Mouse (Mus musculus) CH12.LX (cell line): ENCODE results near the gene Olfr429. TPM values are rescaled to one million over a fixed set of nuclear protein-coding genes. Genes with fewer than 3 reads are reported as not detected.
"Not testable (repeated sequence)": the region's sequence is repeated elsewhere in the genome, so short reads cannot be mapped to it uniquely, and the experiment has no call there.

Source experiments
- DNase-seq: peaks from one replicate; pipeline ENCODE4 v3.0.0-alpha.2; 2013; ENCODE audit errors: extremely low read depth
- H3K27ac ChIP-seq: 2 replicates; pipeline ENCODE4 v1.5.1; 2012; ENCODE audit warnings: low read depth, mild to moderate bottlenecking, control low read depth, moderate library complexity; ENCODE audit not compliant: insufficient read depth
- H3K27me3 ChIP-seq: replicated peaks from 2 replicates; pipeline ENCODE3; 2012; ENCODE audit warnings: inconsistent platforms
- H3K36me3 ChIP-seq, 2 experiments: replicated peaks in 1 of 2; 2 replicates each; pipeline versions ENCODE3 to v1.6.1; 2012; ENCODE audit warnings: inconsistent platforms in 1 of 2, low read length in 1 of 2, mild to moderate bottlenecking in 1 of 2, mixed read lengths in 1 of 2, moderate library complexity in 1 of 2; ENCODE audit not compliant: control insufficient read depth in 1 of 2, insufficient read depth in 1 of 2
- H3K4me1 ChIP-seq, 2 experiments: 2 replicates each; pipeline ENCODE4 v1.6.1; 2012; ENCODE audit warnings: inconsistent platforms in 1 of 2, moderate library complexity in 1 of 2; ENCODE audit not compliant: insufficient read depth in 2 of 2, control insufficient read depth in 1 of 2
- H3K4me2 ChIP-seq: 2 replicates; pipeline ENCODE4 v1.6.1; 2012; ENCODE audit warnings: low read depth, mild to moderate bottlenecking, control low read depth; ENCODE audit not compliant: poor library complexity, insufficient read depth, severe bottlenecking
- H3K4me3 ChIP-seq, 3 experiments: fragments of 150-350 bp in 1 of 3; sonication (generic) in 1 of 3; replicated peaks in 1 of 3; 2 replicates each; pipeline versions ENCODE3 to v1.5.1; 2011 to 2012; ENCODE audit warnings: low read depth in 2 of 3, low read length in 2 of 3, mild to moderate bottlenecking in 2 of 3, moderate library complexity in 2 of 3, control low read depth in 1 of 3, improper control_type of control experiment in 1 of 3, inconsistent platforms in 1 of 3, mixed read lengths in 1 of 3; ENCODE audit not compliant: poor library complexity in 1 of 3
- H3K79me2 ChIP-seq: replicated peaks from 2 replicates; pipeline ENCODE4 v1.6.1; 2012; ENCODE audit warnings: mild to moderate bottlenecking, moderate library complexity; ENCODE audit not compliant: control insufficient read depth, poor library complexity, insufficient read depth, severe bottlenecking; ENCODE audit errors: extremely low read depth
- H3K9ac ChIP-seq: 2 replicates; pipeline ENCODE4 v1.6.1; 2012; ENCODE audit warnings: low read depth, mild to moderate bottlenecking, control low read depth, moderate library complexity; ENCODE audit not compliant: insufficient read depth
- H3K9me3 ChIP-seq: replicated peaks from 2 replicates; pipeline ENCODE3; 2012; ENCODE audit warnings: low read length, inconsistent platforms, mixed read lengths
- BHLHE40 ChIP-seq: IDR thresholded peaks from 2 replicates; pipeline ENCODE4 v1.6.1; 2011; ENCODE audit warnings: mild to moderate bottlenecking, low read depth, low read length, improper control_type of control experiment
- CHD1 ChIP-seq: IDR thresholded peaks from 2 replicates; pipeline ENCODE4 v1.6.1; 2012; ENCODE audit warnings: low read depth, low read length, improper control_type of control experiment, inconsistent platforms
- E2F4 ChIP-seq: IDR thresholded peaks from 2 replicates; pipeline ENCODE4 v1.6.1; 2011; ENCODE audit warnings: low read depth, low read length, improper control_type of control experiment; ENCODE audit not compliant: insufficient replicate concordance
- ELF1 ChIP-seq: IDR thresholded peaks from 2 replicates; pipeline ENCODE4 v1.6.1; 2014; ENCODE audit warnings: low read depth, mild to moderate bottlenecking, inconsistent platforms, low read length, improper control_type of control experiment
- EP300 ChIP-seq: IDR thresholded peaks from 2 replicates; pipeline ENCODE4 v1.6.1; 2011; ENCODE audit warnings: low read length, improper control_type of control experiment
- ETS1 ChIP-seq: conservative IDR thresholded peaks from 2 replicates; pipeline ENCODE4 v1.6.1; 2012; ENCODE audit warnings: low read depth, mild to moderate bottlenecking, inconsistent platforms, low read length, improper control_type of control experiment, moderate library complexity
- GABPA ChIP-seq: IDR thresholded peaks from 2 replicates; pipeline ENCODE4 v1.6.1; 2012; ENCODE audit warnings: low read depth, low read length, improper control_type of control experiment, inconsistent platforms; ENCODE audit not compliant: insufficient replicate concordance
- IRF4 ChIP-seq: IDR thresholded peaks from 2 replicates; pipeline ENCODE4 v1.6.1; 2014; ENCODE audit warnings: low read depth, mild to moderate bottlenecking, inconsistent platforms, low read length, improper control_type of control experiment
- JUND ChIP-seq: conservative IDR thresholded peaks from 2 replicates; pipeline ENCODE4 v1.6.1; 2011; ENCODE audit warnings: low read depth, low read length, improper control_type of control experiment
- MAZ ChIP-seq: IDR thresholded peaks from 2 replicates; pipeline ENCODE4 v1.6.1; 2012; ENCODE audit warnings: low read depth, mild to moderate bottlenecking, inconsistent platforms, low read length, improper control_type of control experiment, moderate library complexity
- MEF2A ChIP-seq: IDR thresholded peaks from 2 replicates; pipeline ENCODE4 v1.6.1; 2014; ENCODE audit warnings: low read depth, mild to moderate bottlenecking, inconsistent platforms, low read length, improper control_type of control experiment, borderline replicate concordance
- MXI1 ChIP-seq: IDR thresholded peaks from 2 replicates; pipeline ENCODE4 v1.6.1; 2011; ENCODE audit warnings: mild to moderate bottlenecking, low read depth, low read length, improper control_type of control experiment
- MYC ChIP-seq: IDR thresholded peaks from 2 replicates; pipeline ENCODE4 v1.6.1; 2011; ENCODE audit warnings: low read depth, mild to moderate bottlenecking, improper control_type of control experiment, low read length
- RAD21 ChIP-seq: IDR thresholded peaks from 2 replicates; pipeline ENCODE4 v1.6.1; 2011; ENCODE audit warnings: low read depth, mild to moderate bottlenecking, low read length, improper control_type of control experiment, moderate library complexity
- SMC3 ChIP-seq: IDR thresholded peaks from 2 replicates; pipeline ENCODE4 v1.6.1; 2011; ENCODE audit warnings: low read depth, low read length, improper control_type of control experiment
- TBP ChIP-seq: conservative IDR thresholded peaks from 2 replicates; pipeline ENCODE4 v1.6.1; 2011; ENCODE audit warnings: low read depth, low read length, improper control_type of control experiment
- TCF12 ChIP-seq: IDR thresholded peaks from 2 replicates; pipeline ENCODE4 v1.6.1; 2014; ENCODE audit warnings: low read depth, mild to moderate bottlenecking, inconsistent platforms, low read length, improper control_type of control experiment
- USF1 ChIP-seq: IDR thresholded peaks from 2 replicates; pipeline ENCODE4 v1.6.1; 2014; ENCODE audit warnings: low read depth, mild to moderate bottlenecking, inconsistent platforms, low read length, improper control_type of control experiment
- USF2 ChIP-seq: conservative IDR thresholded peaks from 2 replicates; pipeline ENCODE4 v1.6.1; 2011; ENCODE audit warnings: low read depth, low read length, improper control_type of control experiment
- ZMIZ1 ChIP-seq: IDR thresholded peaks from 2 replicates; pipeline ENCODE4 v1.6.1; 2012; ENCODE audit warnings: low read depth, mild to moderate bottlenecking, inconsistent platforms, low read length, improper control_type of control experiment
- ZNF384 ChIP-seq: IDR thresholded peaks from 2 replicates; pipeline ENCODE4 v1.6.1; 2012; ENCODE audit warnings: low read depth, low read length, improper control_type of control experiment, inconsistent platforms
- dilution Hi-C: fragments of 300-500 bp; cut with MboI; formaldehyde crosslinking; loops from 2 replicates; pipeline ENCODE4 v1.14.3; 2020; ENCODE audit warnings: low sequenced_read_pairs; ENCODE audit not compliant: extremely low pct_unique_long_range_greater_than_20kb, extremely low pct_ligation_motif_present
- in situ Hi-C: fragments of 300-500 bp; cut with MboI; formaldehyde crosslinking; loops from 3 replicates; pipeline ENCODE4 v1.14.3; 2019; ENCODE audit warnings: low sequenced_read_pairs, low pct_ligation_motif_present, low pct_unique_long_range_greater_than_20kb, mixed read lengths
- polyA plus RNA-seq: library from polyadenylated mRNA; unstranded; fragments of >175 nt; gene quantifications from 2 replicates; pipeline ENCODE4 v1.2.1, GENCODE M21; 2012; ENCODE audit warnings: low read depth; ENCODE audit not compliant: insufficient read length
- total RNA-seq, 2 experiments: library from RNA; depleted of rRNA; stranded (reverse); fragments of 300-350 nt in 1 of 2; fragments of >200 nt in 1 of 2; gene quantifications; 2 replicates each; pipeline ENCODE4 v1.2.3; 2012 to 2014

The Olfr429 gene
- total and polyA plus RNA-seq, 3 experiments = not detected

- H3K4me2 ChIP-seq = peak within 1 kb of the TSS; percentile 96
- peaks cover 3 to 28% of the 10 kb centered on the region in 2 experiments; a peak in 3 of 4 replicates for H3K4me1 ChIP-seq
- dilution Hi-C loops = no loop called here
- TF ChIP-seq USF1 (0 out of 2 replicates have a peak, but pooled peaks have one; percentile 3), CHD1 (no peak), MAZ (no peak), ELF1 (peak; percentile 69; the same call in 1 of the 2 replicates), MEF2A (peak; percentile 63), ZMIZ1 (no peak), SMC3 (no peak), MXI1 (no peak), USF2 (no peak), TCF12 (peak; percentile 75; the same call in 1 of the 2 replicates), RAD21 (peak; percentile 9), GABPA (no peak), JUND (peak; percentile 24; the same call in 1 of the 2 replicates), E2F4 (no peak), ZNF384 (peak; percentile 97), IRF4 (peak; percentile 35), TBP (peak; percentile 73; the same call in 1 of the 2 replicates), ETS1 (peak; percentile 81), BHLHE40 (peak; percentile 68), EP300 (peak; percentile 77), MYC (0 out of 2 replicates have a peak, but pooled peaks have one; percentile 40)
- H3K79me2 ChIP-seq = no peaks in the 10 kb centered on the region
- no peak within 1 kb of the TSS for H3K27ac ChIP-seq
- H3K4me3 ChIP-seq = peak within 1 kb of the TSS; percentile 21 to 41 (median 39)
- H3K27me3 ChIP-seq = no peaks in the 10 kb centered on the region
- H3K9me3 ChIP-seq = no peaks in the 10 kb centered on the region
- peak; percentile 76 for DNase-seq
- H3K36me3 ChIP-seq = peaks cover 0 to 3% of the 10 kb centered on the region in 2 experiments
- in situ Hi-C loops = no loop called here
- H3K9ac ChIP-seq = peak within 1 kb of the TSS; percentile 71
These were observed 43.5 kb upstream of the Olfr429 start, which contains the start of gene Olfr433 for GRCm38 (mm10) chr1:174040523-174041177. Gene Olfr433 (plus strand): TSS chr1:174040705.

- in situ Hi-C loops, H3K9ac ChIP-seq, H3K4me3 ChIP-seq, H3K27me3 ChIP-seq, H3K27ac ChIP-seq, H3K9me3 ChIP-seq, H3K79me2 ChIP-seq, DNase-seq, H3K4me2 ChIP-seq, H3K36me3 ChIP-seq, dilution Hi-C loops: not testable (repeated sequence)
- H3K4me1 ChIP-seq = peaks cover 3 to 28% of the 10 kb centered on the region in 2 experiments; a peak in 3 of 4 replicates
These were observed 41.8 kb upstream of the Olfr429 start for GRCm38 (mm10) chr1:174042091-174042884.
